Mouse (Mus musculus) bone marrow macrophage, adult 2 months (primary cell): Measurements from ENCODE around the gene Map4.

ENCODE experiments used
- CTCF ChIP-seq: IDR thresholded peaks from 2 replicates; pipeline ENCODE4 v1.5.1; 2012; ENCODE audit warnings: low read depth, mild to moderate bottlenecking, low read length, moderate library complexity
- POLR2A ChIP-seq: IDR thresholded peaks from 2 replicates; pipeline ENCODE4 v1.6.1; 2012; ENCODE audit warnings: mild to moderate bottlenecking, low read depth, low read length, borderline replicate concordance

DNA sequence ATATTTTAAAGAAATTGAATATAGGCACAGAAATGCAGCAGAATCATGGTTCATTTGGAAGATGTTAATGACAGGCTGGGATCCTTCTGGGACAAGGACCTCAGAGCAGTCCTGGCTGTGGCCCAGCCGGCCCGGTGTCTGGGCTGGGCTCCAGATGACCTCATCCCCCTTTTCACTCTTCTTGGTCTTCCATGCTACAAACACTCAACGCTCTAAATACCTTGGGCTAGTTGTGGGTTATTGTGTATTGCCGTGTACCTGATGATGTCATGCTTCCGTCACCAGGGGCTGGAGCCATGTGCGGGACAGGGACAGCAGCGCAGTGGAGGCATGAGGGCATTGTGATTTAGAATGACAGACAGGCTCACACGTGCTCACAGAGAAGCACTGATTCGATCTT, 139.1 kb downstream of the Map4 start:
- TF ChIP-seq POLR2A (no peak), CTCF (no peak)
